Mouse (Mus musculus): ENCODE results near the gene Gdpd5.

The Gdpd5 gene

DNA sequence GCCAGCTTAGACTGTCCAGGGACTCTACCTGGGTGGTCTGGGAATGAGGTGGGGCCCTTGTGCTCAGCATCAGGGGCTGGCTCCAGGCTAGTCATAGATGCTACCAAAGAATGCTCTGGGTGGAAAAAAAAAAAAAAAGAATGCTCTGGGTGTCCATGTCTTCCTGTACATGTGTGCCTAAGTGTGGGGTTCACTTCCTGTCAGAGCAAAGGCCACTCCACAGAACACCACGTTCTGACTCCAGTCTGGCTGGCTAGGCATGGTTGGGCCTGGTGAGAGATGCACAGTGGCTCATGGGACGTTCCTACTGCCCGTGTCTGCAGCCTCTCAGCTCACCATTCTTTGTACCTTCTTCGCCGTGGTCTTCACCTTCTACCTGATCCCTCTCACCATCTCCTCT, 67.4 kb downstream of the Gdpd5 start:
- no peak for DNase-seq

- peak; percentile 45 for DNase-seq
These were observed 67.8 kb downstream of the Gdpd5 start for GRCm38 (mm10) chr7:99449063-99449462.

- DNase-seq = no peak
These were observed 68.5 kb downstream of the Gdpd5 start for GRCm38 (mm10) chr7:99449751-99450150.

GRCm38 (mm10) chr7:99450703-99451102, 69.5 kb downstream of the Gdpd5 start:
- DNase-seq = peak; percentile 71

DNA sequence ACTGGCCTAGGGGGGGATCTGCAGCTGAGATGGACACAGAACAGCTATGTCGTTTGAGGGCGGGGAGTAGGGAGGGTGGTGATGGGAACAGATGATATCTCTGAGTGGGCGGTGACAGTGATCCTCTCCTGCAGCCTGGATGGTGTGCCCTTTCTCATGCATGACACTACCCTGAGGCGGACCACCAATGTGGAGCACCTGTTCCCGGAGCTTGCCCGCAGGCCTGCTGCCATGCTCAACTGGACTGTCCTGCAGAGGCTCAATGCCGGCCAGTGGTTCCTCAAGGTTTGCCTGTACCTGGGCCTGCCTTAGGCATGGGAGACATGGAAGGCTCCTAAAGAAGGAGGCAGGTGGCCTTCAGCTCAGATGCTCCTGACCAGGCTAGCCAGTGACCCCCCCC, 71.6 kb downstream of the Gdpd5 start:
- DNase-seq = no peak

DNA sequence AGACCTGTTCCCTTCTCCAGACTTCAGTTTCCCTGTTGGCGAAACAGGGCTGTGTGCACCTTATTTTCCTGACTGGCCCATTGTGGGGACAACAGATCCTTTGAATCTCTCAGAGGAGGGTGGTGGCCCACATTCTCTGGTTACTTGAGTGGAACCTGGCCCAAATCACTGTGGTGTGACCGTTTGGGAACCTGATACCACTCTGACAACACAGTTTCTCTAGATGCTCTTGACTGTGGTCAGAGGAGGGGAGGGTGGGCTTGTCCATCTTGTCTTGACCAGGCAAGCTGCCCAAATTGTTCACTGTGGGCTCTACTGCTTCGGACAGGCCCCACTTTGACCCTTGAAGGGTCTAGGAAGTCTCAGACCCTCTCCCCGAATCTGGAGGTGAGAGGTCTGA, 72.8 kb downstream of the Gdpd5 start:
- DNase-seq = no peak

GRCm38 (mm10) chr7:99458849-99459248, 77.6 kb downstream of the Gdpd5 start:
- DNase-seq = no peak

DNA sequence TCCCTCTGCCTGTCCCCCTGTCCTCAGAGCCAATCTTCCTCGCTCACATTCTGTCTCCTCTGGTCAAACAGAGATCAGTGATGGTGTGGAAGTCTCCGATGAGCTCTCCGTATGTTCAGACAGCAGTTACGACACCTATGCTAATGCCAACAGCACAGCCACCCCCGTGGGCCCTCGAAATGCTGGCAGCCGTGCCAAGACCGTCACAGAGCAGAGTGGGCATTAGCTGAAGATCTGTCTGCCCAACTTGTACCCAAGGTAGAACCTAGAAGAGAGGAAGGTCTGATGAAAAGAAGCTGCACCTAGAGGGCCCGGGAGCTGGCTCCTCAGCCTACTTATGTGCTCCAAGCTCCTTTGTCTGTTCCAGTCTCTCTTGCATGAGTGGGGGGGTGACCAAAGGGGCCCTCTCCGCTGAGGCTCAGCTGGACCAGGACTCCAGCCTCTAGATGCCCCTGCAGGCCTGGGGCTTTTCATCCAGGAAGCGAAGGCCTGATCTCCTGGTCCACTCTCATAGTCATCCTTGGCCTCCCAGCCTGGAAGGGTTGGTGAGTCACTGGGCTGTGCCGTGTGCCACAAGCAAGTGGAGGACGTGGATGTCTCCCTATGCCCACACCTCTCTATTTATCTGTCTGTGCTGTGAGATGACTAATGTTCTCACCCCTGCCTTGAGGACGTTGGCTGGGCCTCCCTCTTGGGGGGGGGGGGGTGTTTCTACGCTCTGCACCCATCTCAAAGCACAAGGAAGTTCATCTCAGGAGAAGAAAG, 78.9 kb downstream of the Gdpd5 start:
- DNase-seq = no peak

- no peak for DNase-seq
These were observed 81.9 kb downstream of the Gdpd5 start for GRCm38 (mm10) chr7:99463120-99463519.

- no peak for DNase-seq
These were observed 84.6 kb downstream of the Gdpd5 start, which contains the start of gene Klhl35 for GRCm38 (mm10) chr7:99465811-99466210. Gene Klhl35, plus strand, starts transcription at chr7:99466004.

DNA sequence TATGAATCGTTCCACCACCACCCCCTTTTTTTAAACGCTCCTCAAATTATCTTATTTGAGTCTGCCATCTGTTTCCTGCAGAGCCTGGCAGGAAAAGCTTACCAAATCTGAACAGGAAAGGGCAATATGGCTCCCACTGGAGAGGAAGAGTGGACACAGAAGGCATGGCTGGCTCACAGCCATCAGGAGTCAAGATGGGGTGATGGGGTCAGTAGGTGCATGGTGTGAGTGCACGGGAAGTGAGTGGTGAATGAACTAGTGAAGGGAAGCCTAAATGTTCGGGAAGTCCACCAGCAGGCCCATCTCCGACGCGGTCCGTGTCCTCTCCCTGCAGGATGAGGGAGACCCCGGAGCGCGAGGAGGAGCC, 86.7 kb downstream of the Gdpd5 start:
- DNase-seq = no peak

DNA sequence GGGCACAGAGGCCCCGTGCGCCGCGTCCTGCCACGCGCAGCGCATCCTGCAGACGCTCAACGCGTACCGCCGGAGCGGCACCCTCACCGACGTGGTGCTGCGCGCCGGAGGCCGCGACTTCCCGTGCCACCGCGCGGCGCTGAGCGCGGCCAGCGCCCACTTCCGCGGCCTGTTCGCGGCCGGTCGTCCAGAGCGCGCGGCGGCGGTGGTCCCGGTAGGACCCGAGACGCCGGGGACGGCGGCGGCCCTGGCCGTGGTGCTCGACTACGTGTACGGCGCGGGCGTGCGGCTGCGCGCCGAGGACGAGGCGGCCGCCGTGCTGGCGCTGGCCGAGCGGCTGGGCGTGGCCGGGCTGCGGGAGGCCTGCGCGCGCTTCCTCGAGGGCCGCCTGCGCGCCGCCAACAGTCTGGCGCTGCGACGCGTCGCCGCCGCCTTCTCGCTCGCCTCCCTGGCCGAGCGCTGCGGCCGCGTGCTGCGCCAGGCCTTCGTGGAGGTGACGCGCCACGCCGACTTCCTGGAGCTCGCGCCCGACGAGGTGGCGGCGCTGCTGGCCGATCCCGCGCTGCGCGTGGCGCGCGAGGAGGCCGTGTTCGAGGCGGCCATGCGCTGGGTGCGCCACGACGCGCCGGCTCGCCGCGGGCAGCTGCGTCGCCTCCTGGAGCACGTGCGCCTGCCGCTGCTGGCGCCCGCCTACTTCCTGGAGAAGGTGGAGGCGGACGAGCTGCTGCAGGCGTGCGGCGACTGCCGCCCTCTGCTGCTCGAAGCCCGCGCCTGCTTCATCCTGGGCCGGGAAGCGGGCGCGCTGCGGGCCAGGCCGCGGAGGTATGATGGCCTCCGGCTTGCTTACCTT, 87.3 kb downstream of the Gdpd5 start:
- DNase-seq = peak; percentile 83

DNA sequence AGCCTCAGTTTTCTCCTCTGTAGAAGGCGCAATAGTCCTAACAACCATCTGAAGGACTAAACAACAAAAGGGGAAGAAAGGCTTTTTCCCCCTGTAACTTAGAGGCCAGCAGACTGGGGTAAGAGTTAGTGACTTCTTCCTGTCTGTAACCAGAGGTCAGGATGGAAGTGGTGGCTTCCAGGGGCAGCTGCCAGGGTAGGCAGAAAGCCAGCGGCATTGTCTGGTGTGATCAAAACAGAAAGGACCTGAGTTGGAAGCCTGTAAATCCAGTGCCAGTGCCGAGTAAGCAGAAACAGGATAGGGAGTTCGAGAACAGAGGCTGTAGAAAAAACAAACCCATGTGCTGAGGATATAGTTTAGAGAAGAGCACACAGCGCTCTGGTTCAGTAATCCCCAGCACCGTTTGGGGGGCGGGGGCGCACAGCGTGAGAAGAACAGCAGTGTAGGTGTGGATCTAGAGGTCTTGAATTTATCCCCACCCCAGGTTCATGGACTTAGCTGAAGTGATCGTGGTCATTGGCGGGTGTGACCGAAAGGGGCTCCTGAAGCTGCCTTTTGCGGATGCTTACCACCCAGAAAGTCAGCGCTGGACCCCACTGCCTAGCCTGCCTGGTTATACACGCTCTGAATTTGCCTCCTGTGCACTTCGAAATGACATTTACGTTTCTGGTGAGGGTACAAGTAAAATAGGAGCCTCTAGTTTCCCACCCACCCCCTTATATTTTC, 88.6 kb downstream of the Gdpd5 start:
- DNase-seq = no peak

DNA sequence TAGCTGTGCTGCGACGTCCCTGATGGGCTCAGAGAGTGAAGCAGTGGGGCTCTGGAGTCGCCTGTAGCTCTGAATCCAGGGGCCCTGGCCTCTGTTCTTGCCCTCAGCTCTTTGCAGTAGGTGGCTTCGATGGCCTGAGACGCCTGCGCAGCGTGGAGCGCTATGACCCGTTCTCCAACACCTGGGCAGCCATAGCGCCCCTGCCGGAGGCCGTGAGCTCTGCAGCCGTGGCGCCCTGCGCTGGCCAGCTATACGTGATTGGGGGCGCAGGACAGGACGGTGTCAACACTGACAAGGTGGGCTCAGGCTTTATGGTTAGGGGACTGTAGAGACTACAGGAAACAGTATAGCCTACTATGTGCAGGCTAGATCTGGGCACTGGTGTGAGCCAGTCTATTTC, 90.4 kb downstream of the Gdpd5 start:
- DNase-seq = no peak

GRCm38 (mm10) chr7:99473638-99474407, 92.6 kb downstream of the Gdpd5 start:
- DNase-seq = no peak

DNA sequence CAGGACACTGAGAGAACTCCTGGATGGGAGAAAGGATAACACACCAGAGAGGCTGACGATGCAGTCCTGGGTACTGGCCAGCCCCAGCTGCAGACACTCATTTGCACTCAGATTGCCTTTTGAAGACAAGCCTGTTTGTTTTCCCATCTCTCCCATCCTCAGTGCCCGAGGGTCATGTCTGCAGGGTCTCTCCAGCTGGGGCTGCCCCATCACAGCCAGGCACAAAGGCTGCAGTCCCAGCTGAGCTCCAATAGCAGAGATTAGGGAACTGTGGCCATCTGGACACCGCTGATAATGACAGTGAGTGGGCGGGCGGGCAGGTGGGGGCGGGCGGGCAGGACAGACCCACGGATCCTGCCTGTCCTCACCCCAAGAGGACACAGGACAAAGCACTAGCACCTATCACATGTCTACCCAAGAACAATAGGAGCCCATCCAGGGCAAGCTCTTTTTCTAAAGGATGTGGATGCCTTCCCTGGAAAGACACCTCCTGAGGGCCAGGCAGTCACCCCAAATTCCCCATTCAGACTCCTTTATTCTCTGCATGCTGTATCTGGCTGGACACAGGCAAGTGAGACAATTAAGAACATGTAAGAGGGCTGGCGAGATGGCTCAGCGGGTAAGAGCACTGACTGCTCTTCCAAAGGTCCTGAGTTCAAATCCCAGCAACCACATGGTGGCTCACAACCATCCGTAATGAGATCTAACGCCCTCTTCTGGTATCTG, 93.8 kb downstream of the Gdpd5 start:
- no peak for DNase-seq

- no peak for DNase-seq
These were observed 94.3 kb downstream of the Gdpd5 start for GRCm38 (mm10) chr7:99475562-99475911.

DNA sequence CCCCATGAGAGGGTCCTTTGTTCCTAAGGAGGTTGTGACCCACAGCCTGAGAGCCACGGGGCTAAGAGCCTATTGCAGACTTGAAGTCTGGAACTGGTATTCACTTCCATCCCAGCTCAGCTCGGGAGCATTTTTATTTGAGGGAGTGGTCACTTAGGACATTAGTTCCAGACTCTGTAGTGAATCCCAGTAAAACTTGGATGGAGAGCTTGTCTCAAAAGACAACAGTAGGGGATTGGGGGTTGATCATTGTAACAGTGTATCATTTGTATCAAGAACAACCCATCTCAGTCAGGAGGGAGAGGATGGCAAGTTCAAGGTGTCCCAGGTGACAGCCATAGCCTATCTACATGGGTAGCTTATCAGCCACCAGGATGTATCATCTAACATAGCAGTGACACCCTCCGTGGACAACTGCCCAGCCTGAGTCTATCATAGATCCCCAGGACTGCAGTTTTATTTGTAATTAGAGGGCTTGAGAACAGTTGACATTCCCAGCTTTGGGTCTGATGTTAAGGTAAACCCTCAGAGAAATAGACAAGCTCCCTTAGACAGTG, 95.4 kb downstream of the Gdpd5 start:
- no peak for DNase-seq

DNA sequence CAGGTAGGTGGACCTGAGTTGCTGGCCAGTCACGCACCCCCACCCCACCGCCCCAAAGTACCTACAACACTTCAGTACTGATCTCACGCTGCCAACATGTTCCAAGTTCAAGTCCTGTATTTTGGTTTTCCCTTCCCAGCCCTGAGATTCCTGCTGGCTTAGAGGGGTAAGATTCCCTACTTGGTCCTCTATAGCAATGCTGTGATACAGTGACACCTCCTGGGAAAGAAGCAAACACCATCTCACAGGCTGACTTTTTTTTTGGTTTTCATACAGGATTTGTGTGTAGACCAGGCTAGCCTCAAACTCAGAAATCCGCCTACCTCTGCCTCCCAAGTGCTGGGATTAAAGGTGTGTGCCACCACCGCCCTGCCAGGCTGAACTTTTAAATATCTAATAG, 96.0 kb downstream of the Gdpd5 start:
- DNase-seq = no peak

DNA sequence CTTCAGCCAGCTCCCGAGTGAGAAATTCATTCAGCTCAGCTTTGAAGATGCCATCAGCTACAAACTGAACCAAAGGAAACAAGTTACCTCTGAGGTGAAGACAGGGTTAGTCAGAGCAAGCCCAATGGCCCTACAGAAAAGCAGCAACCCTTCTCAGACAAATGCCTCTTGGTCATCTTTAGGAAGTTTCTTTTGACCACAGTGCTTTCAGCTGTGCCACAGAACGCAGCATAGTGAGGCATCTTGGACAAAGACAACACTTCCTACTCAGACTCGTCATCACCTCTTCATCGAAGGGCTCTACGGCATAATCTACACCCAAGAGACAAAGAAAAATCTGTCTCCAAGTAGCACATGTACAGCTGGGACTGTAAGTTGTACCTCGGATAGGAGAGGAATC, 101.4 kb downstream of the Gdpd5 start:
- no peak for DNase-seq

DNA sequence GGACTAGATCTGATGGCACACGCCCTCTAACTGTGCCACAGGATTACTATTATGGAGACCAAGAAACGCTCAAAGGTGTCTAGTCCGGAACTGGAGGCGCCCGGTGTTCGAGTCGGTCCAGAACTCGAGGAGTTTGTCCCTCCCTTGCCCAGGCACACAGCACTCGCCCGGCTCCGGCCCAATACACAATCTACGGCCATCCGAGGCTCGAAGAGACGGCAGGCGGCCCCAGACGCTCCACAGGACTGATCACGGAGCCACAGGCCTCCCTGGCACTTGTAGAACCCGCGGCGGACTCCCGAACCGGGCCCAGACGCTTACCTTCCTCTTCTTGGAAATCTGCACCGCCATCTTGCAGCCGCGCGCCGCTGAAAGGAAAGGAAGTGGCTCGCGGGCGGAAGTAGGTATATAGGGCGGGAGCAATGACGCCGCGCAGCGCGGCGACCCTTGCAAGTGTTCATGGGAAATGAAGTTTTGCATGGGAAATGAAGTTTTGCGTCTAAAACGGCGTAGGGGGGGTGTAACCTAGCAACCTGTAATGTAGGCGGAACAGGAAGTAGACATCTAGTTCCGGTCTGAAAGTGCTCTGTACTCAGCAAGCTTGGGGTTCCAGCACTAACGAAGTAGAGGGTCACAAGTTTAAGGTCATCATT, 102.2 kb downstream of the Gdpd5 start, which contains the start of gene Rps3:
Gene Rps3, minus strand, starts transcription at position 468 of the 653 bp plus-strand sequence.
- peak; percentile 93 for DNase-seq

Measured in thymus, postnatal 25 days (tissue).